Mouse (Mus musculus) cerebellum, adult 9-11 months (tissue): ENCODE measurements around the gene Zfp324.

Experiments used
- DNase-seq: peaks from one replicate; pipeline ENCODE4 v3.0.0; 2022

Gene Zfp324

GRCm38 (mm10) chr7:13010005-13010908, 44.6 kb downstream of the Zfp324 start, which contains the start of gene Zbtb45:
Zbtb45 (minus strand) TSS chr7:13010034.
- peak; percentile 52 for DNase-seq

GRCm38 (mm10) chr7:13013671-13014070, 48.0 kb downstream of the Zfp324 start:
- DNase-seq: no peak

- DNase-seq: no peak
These were observed 48.7 kb downstream of the Zfp324 start for GRCm38 (mm10) chr7:13014275-13014839.

- DNase-seq: no peak
These were observed 49.6 kb downstream of the Zfp324 start for GRCm38 (mm10) chr7:13015217-13015616.

GRCm38 (mm10) chr7:13022773-13023535, 57.3 kb downstream of the Zfp324 start:
- DNase-seq: peak; percentile 82
